Mouse (Mus musculus): Measurements from ENCODE around the gene Dexi. TPM values are rescaled to one million over a fixed set of nuclear protein-coding genes. Genes with fewer than 3 reads are reported as not detected.

The Dexi gene
- total and polyA plus RNA-seq, 3 experiments, result 9.3 to 17.8 TPM; not detected in 1

- H3K4me1 ChIP-seq (ENCODE audit: control insufficient read depth in 1 of 2, insufficient read depth in 2 of 2, low read length in 2 of 2), result no peaks in the 10 kb centered on the region
- H3K4me3 ChIP-seq (ENCODE audit: control insufficient read depth in 1 of 2, insufficient read depth in 1 of 2, low read depth in 2 of 2, low read length in 2 of 2), result no peak overlapping the region
- H3K36me3 ChIP-seq (ENCODE audit: control insufficient read depth in 1 of 2, insufficient read depth in 2 of 2, low read length in 2 of 2), result no peaks in the 10 kb centered on the region; a peak in 1 of 4 replicates
- no peak for TF ChIP-seq ZMIZ1 (IDR thresholded peaks at IDR 0.05; ENCODE audit: low read depth, low read length)
- no peak for TF ChIP-seq NELFE (IDR thresholded peaks at IDR 0.05; ENCODE audit: low read depth, low read length)
- no peak for TF ChIP-seq ZC3H11A (IDR thresholded peaks at IDR 0.05; ENCODE audit: low read depth, low read length)
- TF ChIP-seq UBTF (IDR thresholded peaks at IDR 0.05; ENCODE audit: borderline replicate concordance, insufficient read depth, low read depth, low read length), result no peak
- TF ChIP-seq TBP (IDR thresholded peaks at IDR 0.05; ENCODE audit: low read depth, low read length), result no peak
- TF ChIP-seq ZNF384 (IDR thresholded peaks at IDR 0.05; ENCODE audit: low read depth, low read length), result no peak
- TF ChIP-seq HCFC1 (IDR thresholded peaks at IDR 0.05; ENCODE audit: low read depth, low read length), result no peak
- TF ChIP-seq ELF1 (IDR thresholded peaks at IDR 0.05; ENCODE audit: low read depth, low read length), result no peak
- no peak for TF ChIP-seq MAZ (IDR thresholded peaks at IDR 0.05; ENCODE audit: low read depth, low read length)
- no peak for TF ChIP-seq GABPA (IDR thresholded peaks at IDR 0.05; ENCODE audit: low read depth, low read length)
- TF ChIP-seq CHD1 (IDR thresholded peaks at IDR 0.05; ENCODE audit: low read depth, low read length), result no peak
- no peak for TF ChIP-seq KAT2A (conservative IDR thresholded peaks at IDR 0.05; ENCODE audit: low read depth, low read length)
- H3K27ac ChIP-seq (ENCODE audit: control insufficient read depth, low read depth, low read length), result no peak overlapping the region
- H3K79me2 ChIP-seq (ENCODE audit: control insufficient read depth, insufficient read depth, low read length, poor library complexity), result no peaks in the 10 kb centered on the region
- H3K9ac ChIP-seq (ENCODE audit: control insufficient read depth, low read depth, low read length, poor library complexity, severe bottlenecking), result no peak overlapping the region
- no peaks in the 10 kb centered on the region for H3K27me3 ChIP-seq (ENCODE audit: control insufficient read depth in 1 of 2, insufficient read depth in 2 of 2, low read length in 2 of 2)
- no peaks in the 10 kb centered on the region for H3K9me3 ChIP-seq (replicated peaks; ENCODE audit: insufficient read depth, low read length)
- no peak for DNase-seq (ENCODE audit: low read depth, low spot score)
These were observed 27.0 kb upstream of the Dexi start for GRCm38 (mm10) chr16:10569809-10570395.

GRCm38 (mm10) chr16:10567153-10567552, 24.3 kb upstream of the Dexi start:
- no peak for DNase-seq (ENCODE audit: low read depth, low spot score)
- no peak overlapping the region for H3K27ac ChIP-seq (ENCODE audit: control insufficient read depth, low read depth, low read length)
- no peaks in the 10 kb centered on the region for H3K9me3 ChIP-seq (replicated peaks; ENCODE audit: insufficient read depth, low read length)
- no peaks in the 10 kb centered on the region for H3K4me1 ChIP-seq (ENCODE audit: control insufficient read depth in 1 of 2, insufficient read depth in 2 of 2, low read length in 2 of 2)
- no peak overlapping the region for H3K9ac ChIP-seq (ENCODE audit: control insufficient read depth, low read depth, low read length, poor library complexity, severe bottlenecking)
- no peak for TF ChIP-seq ZNF384 (IDR thresholded peaks at IDR 0.05; ENCODE audit: low read depth, low read length)
- no peak for TF ChIP-seq CTCF (IDR thresholded peaks at IDR 0.05 in 2 of 3, conservative IDR thresholded peaks at IDR 0.05 in 1 of 3; ENCODE audit: control insufficient read depth in 1 of 3, insufficient read depth in 1 of 3, low read depth in 2 of 3, low read length in 3 of 3, poor library complexity in 1 of 3, severe bottlenecking in 1 of 3)
- H3K79me2 ChIP-seq (ENCODE audit: control insufficient read depth, insufficient read depth, low read length, poor library complexity), result no peaks in the 10 kb centered on the region
- no peak overlapping the region for H3K4me3 ChIP-seq (ENCODE audit: control insufficient read depth in 1 of 2, insufficient read depth in 1 of 2, low read depth in 2 of 2, low read length in 2 of 2)
- H3K36me3 ChIP-seq (ENCODE audit: control insufficient read depth in 1 of 2, insufficient read depth in 2 of 2, low read length in 2 of 2), result no peaks in the 10 kb centered on the region; a peak in 1 of 4 replicates
- H3K27me3 ChIP-seq (ENCODE audit: control insufficient read depth in 1 of 2, insufficient read depth in 2 of 2, low read length in 2 of 2), result no peaks in the 10 kb centered on the region

- no peak overlapping the region for H3K27ac ChIP-seq (ENCODE audit: control insufficient read depth, low read depth, low read length)
- peak; percentile 81 for DNase-seq (ENCODE audit: low read depth, low spot score)
- no peaks in the 10 kb centered on the region for H3K4me1 ChIP-seq (ENCODE audit: control insufficient read depth in 1 of 2, insufficient read depth in 2 of 2, low read length in 2 of 2)
- H3K4me3 ChIP-seq (ENCODE audit: control insufficient read depth in 1 of 2, insufficient read depth in 1 of 2, low read depth in 2 of 2, low read length in 2 of 2), result no peak overlapping the region
- no peaks in the 10 kb centered on the region for H3K27me3 ChIP-seq (ENCODE audit: control insufficient read depth in 1 of 2, insufficient read depth in 2 of 2, low read length in 2 of 2)
- H3K79me2 ChIP-seq (ENCODE audit: control insufficient read depth, insufficient read depth, low read length, poor library complexity), result no peaks in the 10 kb centered on the region
- H3K9me3 ChIP-seq (replicated peaks; ENCODE audit: insufficient read depth, low read length), result no peaks in the 10 kb centered on the region
- no peak overlapping the region for H3K9ac ChIP-seq (ENCODE audit: control insufficient read depth, low read depth, low read length, poor library complexity, severe bottlenecking)
- no peak for TF ChIP-seq TCF12 (IDR thresholded peaks at IDR 0.05; ENCODE audit: low read depth, low read length)
- peak; percentile 28; the same call in 1 of the 2 replicates for TF ChIP-seq GATA1 (IDR thresholded peaks at IDR 0.05; ENCODE audit: low read depth, low read length)
- TF ChIP-seq RAD21 (IDR thresholded peaks at IDR 0.05; ENCODE audit: low read depth, low read length), result peak; percentile 59
- peak; percentile 87 to 94 (median 92) for TF ChIP-seq CTCF (IDR thresholded peaks at IDR 0.05 in 2 of 3, conservative IDR thresholded peaks at IDR 0.05 in 1 of 3; ENCODE audit: control insufficient read depth in 1 of 3, insufficient read depth in 1 of 3, low read depth in 2 of 3, low read length in 3 of 3, poor library complexity in 1 of 3, severe bottlenecking in 1 of 3)
- TF ChIP-seq SMC3 (IDR thresholded peaks at IDR 0.05; ENCODE audit: low read depth, low read length), result peak; percentile 61
- no peak for TF ChIP-seq NRF1 (IDR thresholded peaks at IDR 0.05; ENCODE audit: insufficient read depth, low read depth, low read length, poor library complexity, severe bottlenecking)
- TF ChIP-seq MYC (IDR thresholded peaks at IDR 0.05; ENCODE audit: low read depth, low read length), result no peak
- H3K36me3 ChIP-seq (ENCODE audit: control insufficient read depth in 1 of 2, insufficient read depth in 2 of 2, low read length in 2 of 2), result no peaks in the 10 kb centered on the region; a peak in 1 of 4 replicates
These were observed 22.5 kb upstream of the Dexi start for GRCm38 (mm10) chr16:10565278-10565885.
